Mouse (Mus musculus) embryonic facial prominence, embryonic 13.5 days (tissue): ENCODE measurements around the gene Mmp24. TPM values are rescaled to one million over a fixed set of nuclear protein-coding genes. Genes with fewer than 3 reads are reported as not detected.
"Not testable (repeated sequence)": the region's sequence is repeated elsewhere in the genome, so short reads cannot be mapped to it uniquely, and the experiment has no call there.

Source experiments
- ATAC-seq: fragments of 200-750 bp; cut with Nextera tagmentation; 2 replicates; pipeline ENCODE4 v1.8.0; 2017; ENCODE audit warnings: low read depth; ENCODE audit not compliant: insufficient number of reproducible peaks, insufficient read depth, low FRiP score, low TSS enrichment
- H3K27ac ChIP-seq: fragments of 300-500 bp; sonication (generic); 2 replicates; pipeline ENCODE4 v1.5.1; 2015; ENCODE audit warnings: moderate library complexity, mild to moderate bottlenecking, inconsistent platforms
- H3K27me3 ChIP-seq: fragments of 300-500 bp; sonication (generic); 2 replicates; pipeline ENCODE4 v1.6.1; 2015; ENCODE audit warnings: mild to moderate bottlenecking, inconsistent platforms
- H3K36me3 ChIP-seq: fragments of 300-500 bp; sonication (generic); 2 replicates; pipeline ENCODE4 v1.6.1; 2015; ENCODE audit warnings: mild to moderate bottlenecking, inconsistent platforms
- H3K4me1 ChIP-seq: fragments of 300-500 bp; sonication (generic); 2 replicates; pipeline ENCODE4 v1.6.1; 2015; ENCODE audit warnings: inconsistent platforms
- H3K4me2 ChIP-seq: fragments of 300-500 bp; sonication (generic); 2 replicates; pipeline ENCODE4 v1.6.1; 2015; ENCODE audit warnings: moderate library complexity, mild to moderate bottlenecking, inconsistent platforms
- H3K4me3 ChIP-seq: fragments of 300-500 bp; sonication (generic); 2 replicates; pipeline ENCODE4 v1.5.1; 2015; ENCODE audit warnings: mild to moderate bottlenecking, inconsistent platforms
- H3K9ac ChIP-seq: fragments of 300-500 bp; sonication (generic); 2 replicates; pipeline ENCODE4 v1.6.1; 2015; ENCODE audit warnings: mild to moderate bottlenecking, inconsistent platforms
- H3K9me3 ChIP-seq: fragments of 300-500 bp; sonication (generic); 2 replicates; pipeline ENCODE4 v1.6.1; 2016; ENCODE audit warnings: inconsistent platforms
- WGBS: fragments of 180-500 bp; shearing (Covaris S2); methylation state at CpG from one replicate; pipeline ENCODE4 v1.1.7; 2015; ENCODE audit warnings: mixed read lengths; 5-methylcytosine and 5-hydroxymethylcytosine counted together
- polyA plus RNA-seq: library from polyadenylated mRNA; unstranded; fragments of >200 nt; fragmentation: Nextera tagmentation; extraction: Ambion mirVana; gene quantifications from 2 replicates; pipeline ENCODE4 v1.2.1, GENCODE M21; 2015

Gene Mmp24
- 0.14 and 0.32 TPM in 2 replicates for polyA plus RNA-seq

DNA sequence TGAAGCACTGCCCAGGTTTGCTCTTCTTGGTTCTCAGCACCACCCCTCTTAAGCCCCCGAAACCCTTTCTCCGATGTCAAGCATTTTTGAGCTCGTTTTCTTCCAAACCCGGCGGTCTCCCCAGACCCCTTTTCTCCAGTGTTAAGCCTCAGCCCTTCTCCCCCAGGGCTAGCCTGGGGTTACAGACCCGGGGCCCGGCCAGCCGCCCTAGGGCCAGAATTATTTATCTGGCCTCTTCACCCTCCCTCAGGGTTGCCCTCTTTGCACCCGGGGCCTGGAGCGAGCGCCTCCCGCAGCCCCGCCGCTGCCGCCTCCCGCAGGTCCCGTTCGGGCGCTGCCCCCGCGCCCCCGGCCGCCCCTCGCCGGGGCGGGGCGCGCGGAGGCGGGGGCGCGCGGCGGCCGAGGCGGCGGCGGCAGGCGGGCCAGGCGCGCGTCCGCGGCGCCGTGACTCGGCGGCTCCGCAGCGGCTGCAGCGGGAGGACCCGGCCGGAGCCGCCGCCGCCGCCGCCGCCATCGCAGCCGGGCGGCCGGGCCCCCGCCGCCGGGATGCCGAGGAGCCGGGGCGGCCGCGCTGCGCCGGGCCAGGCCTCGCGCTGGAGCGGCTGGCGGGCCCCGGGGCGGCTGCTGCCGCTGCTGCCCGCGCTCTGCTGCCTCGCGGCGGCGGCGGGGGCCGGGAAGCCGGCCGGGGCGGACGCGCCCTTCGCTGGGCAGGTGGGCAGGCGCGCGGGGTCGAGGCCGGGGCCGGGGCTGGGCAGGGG lies at the start of gene Mmp24:
Gene Mmp24, plus strand, starts transcription at position 416 of the 758 bp plus-strand sequence.
- peaks cover 68% of the 10 kb centered on the region for H3K27me3 ChIP-seq
- 0 out of 2 replicates have a peak within 1 kb of the TSS, but pooled peaks have one; percentile 27 for H3K9ac ChIP-seq
- peak within 1 kb of the TSS; percentile 62 for H3K4me3 ChIP-seq
- H3K36me3 ChIP-seq = no peaks in the 10 kb centered on the region
- no peak within 1 kb of the TSS for H3K27ac ChIP-seq
- peak within 1 kb of the TSS; percentile 97 for H3K4me2 ChIP-seq
- no peaks in the 10 kb centered on the region for H3K9me3 ChIP-seq
- 1% methylated on average over 80 of the region's 100 CpGs for WGBS
- peaks cover 6% of the 10 kb centered on the region for H3K4me1 ChIP-seq
- no peak for ATAC-seq

- H3K4me1 ChIP-seq = peaks cover 9% of the 10 kb centered on the region
- H3K27ac ChIP-seq = no peak overlapping the region
- no peak overlapping the region for H3K9ac ChIP-seq
- H3K36me3 ChIP-seq = 0 out of 2 replicates have a peak, but pooled peaks cover 16% of the 10 kb centered on the region
- H3K27me3 ChIP-seq = no peaks in the 10 kb centered on the region
- no peak overlapping the region for H3K4me2 ChIP-seq
- no peak for ATAC-seq
- H3K9me3 ChIP-seq = no peaks in the 10 kb centered on the region
- 91% methylated on average over 7 of the region's 7 CpGs for WGBS
- H3K4me3 ChIP-seq = no peak overlapping the region
Measured at GRCm38 (mm10) chr2:155726302-155726701, 48.8 kb upstream of the Mmp24 start.

GRCm38 (mm10) chr2:155727764-155728395 lies 47.3 kb upstream of the Mmp24 start:
- 76% methylated on average over 7 of the region's 7 CpGs for WGBS
- Histone ChIP-seq H3K9me3 (no peaks in the 10 kb centered on the region), H3K27ac (no peak overlapping the region), H3K27me3 (no peaks in the 10 kb centered on the region), H3K4me1 (peaks cover 9% of the 10 kb centered on the region), H3K36me3 (0 out of 2 replicates have a peak, but pooled peaks cover 3% of the 10 kb centered on the region), H3K4me3 (no peak overlapping the region), H3K9ac (no peak overlapping the region), H3K4me2 (peak overlapping the region; percentile 92; the same call in 1 of the 2 replicates)
- no peak for ATAC-seq

- Histone ChIP-seq H3K27me3 (no peaks in the 10 kb centered on the region), H3K4me3 (peak overlapping the region; percentile 91), H3K9me3 (no peaks in the 10 kb centered on the region), H3K4me1 (peaks cover 9% of the 10 kb centered on the region), H3K9ac (peak overlapping the region; percentile 82), H3K36me3 (no peaks in the 10 kb centered on the region), H3K27ac (no peak overlapping the region), H3K4me2 (peak overlapping the region; percentile 92)
- 4% methylated on average over 15 of the region's 15 CpGs for WGBS
- ATAC-seq = no peak
Measured at GRCm38 (mm10) chr2:155728742-155729141, 46.4 kb upstream of the Mmp24 start.

DNA sequence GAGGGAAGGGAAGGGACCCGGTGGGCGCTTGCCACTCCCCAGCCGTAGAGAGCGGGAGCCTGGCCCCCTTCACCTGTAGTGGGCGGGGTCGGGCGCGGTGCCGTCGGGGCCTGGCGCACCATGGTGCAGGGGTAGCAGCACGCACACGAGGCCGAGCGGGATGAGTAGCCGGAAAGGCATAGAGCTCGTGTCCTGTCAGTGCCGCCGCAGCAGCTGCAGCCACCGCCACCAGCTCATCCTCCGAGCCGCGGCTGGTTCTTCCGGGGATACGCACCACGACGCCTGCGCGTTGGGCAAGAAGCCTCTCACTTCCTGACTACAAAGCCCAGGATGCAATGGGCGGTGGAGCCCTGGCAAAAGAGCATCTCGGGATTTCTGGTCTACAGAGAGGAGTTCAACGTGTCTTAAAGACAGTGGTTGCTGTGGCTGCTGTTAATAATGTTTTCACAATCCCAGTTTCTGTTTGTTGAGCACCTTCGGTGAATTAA lies 45.9 kb upstream of the Mmp24 start, which contains the start of gene Edem2:
Gene Edem2, minus strand, starts transcription at position 318 of the 488 bp plus-strand sequence.
- Histone ChIP-seq H3K9ac (peak within 1 kb of the TSS; percentile 82), H3K36me3 (no peaks in the 10 kb centered on the region), H3K9me3 (no peaks in the 10 kb centered on the region), H3K27ac (no peak within 1 kb of the TSS), H3K27me3 (no peaks in the 10 kb centered on the region), H3K4me3 (peak within 1 kb of the TSS; percentile 91), H3K4me1 (peaks cover 9% of the 10 kb centered on the region), H3K4me2 (peak within 1 kb of the TSS; percentile 92)
- under 1% methylated on average over 33 of the region's 33 CpGs for WGBS
- ATAC-seq = peak; percentile 69

DNA sequence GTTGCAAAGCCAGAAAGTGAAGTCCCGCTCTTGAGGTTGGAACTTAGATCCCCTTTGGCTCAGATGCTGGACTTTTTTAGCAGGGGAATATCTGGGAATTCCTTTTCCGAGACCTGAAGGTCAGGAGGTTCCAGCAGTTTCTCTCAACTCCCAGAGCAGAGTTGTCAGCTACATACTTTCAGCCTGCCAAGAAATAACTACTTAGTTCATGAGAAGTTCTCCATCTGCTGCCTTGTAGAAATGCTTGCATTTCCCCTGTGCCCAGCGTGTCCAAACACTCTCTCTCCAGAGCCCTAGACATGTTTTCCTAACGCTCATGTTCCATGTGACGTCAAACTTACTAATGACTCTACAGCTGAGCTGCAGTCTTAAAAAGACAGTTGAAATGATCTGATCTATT lies 40.1 kb upstream of the Mmp24 start:
- H3K4me2 ChIP-seq = no peak overlapping the region

GRCm38 (mm10) chr2:155735766-155736165 lies 39.4 kb upstream of the Mmp24 start, which contains the start of gene Gm17581:
Gm17581 (minus strand) TSS chr2:155735866.
- H3K4me1 ChIP-seq, ATAC-seq, H3K9me3 ChIP-seq, H3K9ac ChIP-seq, H3K27me3 ChIP-seq, H3K4me2 ChIP-seq, H3K36me3 ChIP-seq, H3K4me3 ChIP-seq, H3K27ac ChIP-seq: not testable (repeated sequence)
- 85% methylated on average over 5 of the region's 5 CpGs for WGBS

More for the DNA sequence above, 40.1 kb upstream of the Mmp24 start:
- no peaks in the 10 kb centered on the region for H3K36me3 ChIP-seq
- H3K9ac ChIP-seq = no peak overlapping the region
- WGBS = 75% methylated on average over 5 of the region's 5 CpGs
- H3K4me1 ChIP-seq = no peaks in the 10 kb centered on the region
- no peaks in the 10 kb centered on the region for H3K27me3 ChIP-seq
- H3K9me3 ChIP-seq = no peaks in the 10 kb centered on the region
- no peak overlapping the region for H3K4me3 ChIP-seq
- H3K27ac ChIP-seq = no peak overlapping the region
- no peak for ATAC-seq

DNA sequence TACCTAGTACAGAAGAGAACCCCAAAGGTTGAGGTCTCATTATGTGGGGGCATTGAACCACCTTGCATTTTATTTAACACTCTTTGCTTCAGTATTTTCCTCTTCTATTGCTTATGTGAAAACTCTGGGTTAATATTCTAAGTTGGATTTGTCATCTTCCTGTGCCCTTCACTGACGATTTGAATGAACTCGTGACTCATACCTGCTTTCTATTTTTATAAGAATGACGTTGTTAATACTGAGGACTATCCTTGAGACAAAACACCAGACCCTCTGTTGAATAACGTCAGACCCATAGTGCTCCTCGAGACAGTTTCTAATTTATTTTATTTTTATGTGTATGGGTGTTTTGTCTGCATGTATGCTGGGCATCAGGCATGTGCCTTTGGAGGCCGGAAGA lies 38.2 kb upstream of the Mmp24 start:
- Histone ChIP-seq H3K9ac (no peak overlapping the region), H3K36me3 (no peaks in the 10 kb centered on the region), H3K27ac (no peak overlapping the region), H3K27me3 (no peaks in the 10 kb centered on the region), H3K4me3 (no peak overlapping the region), H3K4me1 (no peaks in the 10 kb centered on the region), H3K4me2 (no peak overlapping the region), H3K9me3 (no peaks in the 10 kb centered on the region)
- WGBS = 77% methylated on average over 6 of the region's 6 CpGs
- ATAC-seq = no peak

DNA sequence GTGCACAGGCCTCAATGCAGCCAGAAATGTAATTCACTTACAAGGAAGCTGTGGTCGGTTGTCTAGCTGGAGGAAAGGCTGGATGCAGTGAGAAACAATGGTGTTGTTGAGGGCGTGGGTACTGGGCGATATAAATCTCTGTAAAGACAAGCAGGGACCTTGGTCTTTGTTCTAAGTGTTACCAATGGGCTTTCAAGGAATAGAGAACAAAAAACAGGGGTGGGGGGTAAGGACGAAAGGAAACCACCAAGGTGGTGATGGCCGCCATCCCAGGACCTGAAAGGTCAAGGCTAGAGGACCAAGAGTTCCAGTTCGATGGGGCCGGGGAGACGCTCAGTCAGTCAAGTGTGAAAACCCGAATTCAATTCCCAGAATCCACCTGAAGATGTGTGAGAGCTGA lies 37.3 kb upstream of the Mmp24 start:
- H3K4me1 ChIP-seq = no peaks in the 10 kb centered on the region
- no peak overlapping the region for H3K27ac ChIP-seq
- H3K9ac ChIP-seq = no peak overlapping the region
- no peak for ATAC-seq
- no peaks in the 10 kb centered on the region for H3K36me3 ChIP-seq
- no peaks in the 10 kb centered on the region for H3K9me3 ChIP-seq
- H3K27me3 ChIP-seq = no peaks in the 10 kb centered on the region
- no peak overlapping the region for H3K4me3 ChIP-seq
- H3K4me2 ChIP-seq = no peak overlapping the region
- WGBS = 76% methylated on average over 9 of the region's 9 CpGs

- H3K9me3 ChIP-seq = no peaks in the 10 kb centered on the region
- H3K4me3 ChIP-seq = no peak overlapping the region
- H3K4me1 ChIP-seq = no peaks in the 10 kb centered on the region
- no peak overlapping the region for H3K4me2 ChIP-seq
- no peak overlapping the region for H3K9ac ChIP-seq
- H3K36me3 ChIP-seq = no peaks in the 10 kb centered on the region
- H3K27me3 ChIP-seq = no peaks in the 10 kb centered on the region; the same call in 1 of the 2 replicates
- ATAC-seq = no peak
- no peak overlapping the region for H3K27ac ChIP-seq
- WGBS = 80% methylated on average over 11 of the region's 11 CpGs
Measured at GRCm38 (mm10) chr2:155742211-155742610, 32.9 kb upstream of the Mmp24 start.

- H3K4me3 ChIP-seq = no peak overlapping the region
- ATAC-seq = no peak
- 77% methylated on average over 12 of the region's 12 CpGs for WGBS
- H3K4me2 ChIP-seq = no peak overlapping the region
- no peaks in the 10 kb centered on the region for H3K36me3 ChIP-seq
- H3K27ac ChIP-seq = no peak overlapping the region
- no peaks in the 10 kb centered on the region; the same call in 1 of the 2 replicates for H3K27me3 ChIP-seq
- H3K4me1 ChIP-seq = no peaks in the 10 kb centered on the region
- H3K9ac ChIP-seq = no peak overlapping the region
- no peaks in the 10 kb centered on the region for H3K9me3 ChIP-seq
Measured at GRCm38 (mm10) chr2:155742931-155743337, 32.2 kb upstream of the Mmp24 start.
